Mouse (Mus musculus): ENCODE measurements around the gene Gm12355. TPM values are rescaled to one million over a fixed set of nuclear protein-coding genes. Genes with fewer than 3 reads are reported as not detected.

The Gm12355 gene
- 4.4 TPM for polyA plus RNA-seq (2017; shearing (Covaris generic))

GRCm38 (mm10) chr11:98625611-98626410, at the start of gene Gm12355, which contains the start of gene Gsdma3:
Gm12355 (minus strand) TSS chr11:98625661.
Gsdma3 (plus strand) TSS chr11:98626360.

GRCm38 (mm10) chr11:98664091-98664490, 38.6 kb upstream of the Gm12355 start, which contains the start of gene Gsdma:
Gsdma (plus strand) TSS chr11:98664351.

GRCm38 (mm10) chr11:98646459-98646858, 21.0 kb upstream of the Gm12355 start, which contains the start of gene Gsdma2:
Gsdma2 (plus strand) TSS chr11:98646759.

GRCm38 (mm10) chr11:98597991-98598390, 27.5 kb downstream of the Gm12355 start, which contains the start of gene Lrrc3c:
Lrrc3c (plus strand) TSS chr11:98598291.

GRCm38 (mm10) chr11:98586892-98587563, 38.4 kb downstream of the Gm12355 start, which contains the start of gene Ormdl3:
Ormdl3 (minus strand) TSS chr11:98587368.

Other genes with a start within 250 kb of the Gm12355 start
- gene Tcap, start 241.8 kb downstream of the Gm12355 start, polyA plus RNA-seq (2017; shearing (Covaris generic)): not detected
- gene Pnmt, start 239.2 kb downstream of the Gm12355 start, polyA plus RNA-seq (2017; shearing (Covaris generic)): not detected
- 16.4 TPM for gene Pgap3, start 225.2 kb downstream of the Gm12355 start, polyA plus RNA-seq (2017; shearing (Covaris generic))
- 0.45 TPM for gene Erbb2, start 213.2 kb downstream of the Gm12355 start, polyA plus RNA-seq (2017; shearing (Covaris generic))
- 179 TPM for gene Mien1, start 186.7 kb downstream of the Gm12355 start, polyA plus RNA-seq (2017; shearing (Covaris generic))
- gene Grb7, start 179.3 kb downstream of the Gm12355 start, polyA plus RNA-seq (2017; shearing (Covaris generic)): 7.2 TPM
- 76.7 TPM for gene Ikzf3, start 79.6 kb downstream of the Gm12355 start, polyA plus RNA-seq (2017; shearing (Covaris generic))
- 4.4 TPM for gene Zpbp2, start 74.6 kb downstream of the Gm12355 start, polyA plus RNA-seq (2017; shearing (Covaris generic))
- 96.0 TPM for gene Ormdl3, start 38.3 kb downstream of the Gm12355 start, polyA plus RNA-seq (2017; shearing (Covaris generic))
- not detected for gene Lrrc3c, start 27.4 kb downstream of the Gm12355 start, polyA plus RNA-seq (2017; shearing (Covaris generic))
- gene Gsdma3, start 699 bp upstream of the Gm12355 start, polyA plus RNA-seq (2017; shearing (Covaris generic)): not detected
- gene Gsdma2, start 21.1 kb upstream of the Gm12355 start, polyA plus RNA-seq (2017; shearing (Covaris generic)): not detected
- not detected for gene Gsdma, start 38.7 kb upstream of the Gm12355 start, polyA plus RNA-seq (2017; shearing (Covaris generic))
- gene Psmd3, start 56.9 kb upstream of the Gm12355 start, polyA plus RNA-seq (2017; shearing (Covaris generic)): 115 TPM
- gene Csf3, start 75.6 kb upstream of the Gm12355 start, polyA plus RNA-seq (2017; shearing (Covaris generic)): not detected
- gene Med24, start 103.8 kb upstream of the Gm12355 start, polyA plus RNA-seq (2017; shearing (Covaris generic)): 70.6 TPM
- gene Thra, start 115.0 kb upstream of the Gm12355 start, polyA plus RNA-seq (2017; shearing (Covaris generic)): 6.0 TPM
- gene Nr1d1, start 149.7 kb upstream of the Gm12355 start, polyA plus RNA-seq (2017; shearing (Covaris generic)): 10.0 TPM
- 14.0 TPM for gene Msl1, start 169.9 kb upstream of the Gm12355 start, polyA plus RNA-seq (2017; shearing (Covaris generic))
- 15.3 TPM for gene Casc3, start 179.2 kb upstream of the Gm12355 start, polyA plus RNA-seq (2017; shearing (Covaris generic))
- gene Rapgefl1, start 211.1 kb upstream of the Gm12355 start, polyA plus RNA-seq (2017; shearing (Covaris generic)): 0.18 TPM
- gene Wipf2, start 238.0 kb upstream of the Gm12355 start, polyA plus RNA-seq (2017; shearing (Covaris generic)): 4.1 TPM

Measured in inflammation-experienced regulatory T-cells, adult 16 weeks (primary cell).